Mouse (Mus musculus): ENCODE measurements around the gene Ctla2b. TPM values are rescaled to one million over a fixed set of nuclear protein-coding genes. Genes with fewer than 3 reads are reported as not detected.

The Ctla2b gene
- 3.3 and 4.1 TPM in 2 replicates for polyA plus RNA-seq (2012; rRNA removed)

DNA sequence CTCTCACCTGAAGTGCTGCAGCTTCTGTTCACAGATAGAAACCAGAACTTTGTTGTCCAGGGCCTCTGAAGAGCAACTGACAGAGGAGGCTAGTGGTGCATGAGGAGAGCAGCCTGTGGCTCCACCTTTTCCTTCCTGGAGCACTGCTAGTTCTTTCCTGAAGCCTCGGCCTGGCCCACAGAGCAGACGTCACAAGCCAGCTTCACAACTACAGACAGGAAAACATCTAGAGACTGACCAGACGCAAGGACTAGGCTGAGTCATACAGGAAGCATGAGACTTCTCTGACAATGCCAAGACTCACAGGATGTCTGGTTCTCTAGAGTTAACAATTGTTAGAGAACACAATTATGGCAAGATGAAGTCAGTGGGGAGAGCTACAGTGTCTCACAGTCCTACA, at the start of gene Ctla2b:
Gene Ctla2b, minus strand, starts transcription at position 120 of the 400 bp plus-strand sequence.

GRCm38 (mm10) chr13:60941884-60942283, 44.6 kb upstream of the Ctla2b start, which contains the start of gene Tpbpa:
Tpbpa (minus strand) TSS chr13:60941984.

DNA sequence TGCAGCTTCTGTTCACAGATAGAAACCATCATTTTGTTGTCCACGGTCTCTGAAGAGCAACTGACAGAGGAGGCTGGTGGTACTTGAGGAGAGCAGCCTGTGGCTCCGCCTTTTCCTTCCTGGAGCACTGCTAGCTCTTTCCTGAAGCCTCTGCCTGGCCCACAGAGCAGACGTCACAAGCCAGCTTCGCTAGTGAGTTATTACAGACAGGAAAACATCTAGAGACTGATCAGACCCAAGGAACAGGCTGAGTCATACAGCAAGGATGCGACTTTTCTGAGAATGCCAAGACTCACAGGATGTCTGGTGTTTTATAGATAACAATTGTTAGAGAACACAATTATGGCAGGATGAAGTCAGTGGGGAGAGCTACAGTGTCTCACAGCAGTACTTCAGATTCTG, 39.3 kb upstream of the Ctla2b start, which contains the start of the genes Gm49391 and Ctla2a:
Gene Gm49391, minus strand, starts transcription at position 72 of the 402 bp plus-strand sequence.
Gene Ctla2a, minus strand, starts transcription at position 126 of the 402 bp plus-strand sequence.

GRCm38 (mm10) chr13:60935490-60935889, 38.2 kb upstream of the Ctla2b start, which contains the start of gene Gm49393:
Gm49393 (minus strand) TSS chr13:60935590.

DNA sequence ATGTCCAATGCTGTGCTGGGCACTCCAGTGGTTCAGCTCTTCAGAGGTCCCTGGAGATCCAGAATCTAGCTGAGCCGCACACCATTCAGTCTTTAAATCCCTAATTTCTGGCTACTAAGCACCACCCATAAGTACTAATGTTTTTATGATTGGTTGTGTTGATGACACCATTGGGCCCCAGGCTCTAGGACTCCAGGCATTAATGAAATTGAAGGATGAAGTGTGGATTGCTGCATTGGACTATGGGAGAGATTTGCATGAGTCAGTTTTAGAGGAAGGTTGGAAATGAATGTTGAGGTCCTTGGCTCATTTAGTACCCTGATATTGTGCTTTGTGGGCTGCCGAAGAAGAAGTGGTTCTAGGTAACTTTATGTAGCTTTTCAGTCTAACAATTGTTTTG, 7.5 kb upstream of the Ctla2b start, which contains the start of gene Tpbpb:
Gene Tpbpb, minus strand, starts transcription at position 101 of the 400 bp plus-strand sequence.

GRCm38 (mm10) chr13:60896794-60897193, 453 bp downstream of the Ctla2b start, which contains the start of gene Gm49392:
Gm49392 (minus strand) TSS chr13:60896894.

DNA sequence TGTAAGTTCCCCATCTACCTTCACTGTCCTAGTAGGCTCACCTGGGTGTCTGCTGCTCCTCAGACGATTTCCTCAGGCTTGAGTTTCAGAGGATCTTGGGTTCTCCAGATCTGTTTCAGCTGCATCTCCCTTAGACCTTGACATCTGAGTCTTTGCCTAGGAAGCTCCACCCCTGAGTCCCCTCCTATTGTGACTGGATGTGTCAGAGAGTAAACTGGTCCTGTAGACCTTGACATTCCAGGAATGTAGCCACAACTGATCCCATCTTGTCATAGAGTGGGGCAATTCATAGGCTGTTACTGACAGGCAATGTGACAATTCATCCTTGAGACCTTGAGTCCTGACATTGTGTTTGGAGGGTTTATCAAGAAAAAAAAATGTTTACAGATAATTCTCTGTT, 33.0 kb downstream of the Ctla2b start, which contains the start of gene 4930486L24Rik:
Gene 4930486L24Rik, minus strand, starts transcription at position 195 of the 400 bp plus-strand sequence.

Other genes starting within 250 kb of the Ctla2b start
- gene BC051665, start 111.1 kb downstream of the Ctla2b start, polyA plus RNA-seq (2012; rRNA removed), result not detected in 2 replicates
- gene Ctsll3, start 94.6 kb downstream of the Ctla2b start, polyA plus RNA-seq (2012; rRNA removed), result not detected in 2 replicates
- gene 4930486L24Rik, start 33.0 kb downstream of the Ctla2b start, polyA plus RNA-seq (2012; rRNA removed), result 0.15 TPM in 1 of 2 replicates, not detected in the other
- 0.16 TPM in 1 of 2 replicates, not detected in the other for gene Gm49392, start 553 bp downstream of the Ctla2b start, polyA plus RNA-seq (2012; rRNA removed)
- 1.0 TPM in 1 of 2 replicates, not detected in the other for gene Tpbpb, start 7.4 kb upstream of the Ctla2b start, polyA plus RNA-seq (2012; rRNA removed)
- gene Gm49393, start 38.1 kb upstream of the Ctla2b start, polyA plus RNA-seq (2012; rRNA removed), result not detected in 2 replicates
- 2.3 and 3.2 TPM in 2 replicates for gene Gm49391, start 39.1 kb upstream of the Ctla2b start, polyA plus RNA-seq (2012; rRNA removed)
- 15.8 and 17.6 TPM in 2 replicates for gene Ctla2a, start 39.2 kb upstream of the Ctla2b start, polyA plus RNA-seq (2012; rRNA removed)
- 0.17 and 1.4 TPM in 2 replicates for gene Tpbpa, start 44.5 kb upstream of the Ctla2b start, polyA plus RNA-seq (2012; rRNA removed)
- 0.09 TPM in 1 of 2 replicates, not detected in the other for gene Ctsj, start 108.5 kb upstream of the Ctla2b start, polyA plus RNA-seq (2012; rRNA removed)
- 0.06 TPM in 1 of 2 replicates, not detected in the other for gene Ctsq, start 143.2 kb upstream of the Ctla2b start, polyA plus RNA-seq (2012; rRNA removed)